Mouse (Mus musculus) kidney, adult 8-10 months (tissue): ENCODE measurements around the gene Aplnr.

Source experiments
- DNase-seq, 2 experiments: peaks; one replicate each; pipeline ENCODE4 v3.0.0; 2022

Aplnr gene

GRCm38 (mm10) chr2:85137601-85138140 is 1.6 kb downstream of the Aplnr start:
- no peak for DNase-seq

GRCm38 (mm10) chr2:85138143-85138542 is 2.1 kb downstream of the Aplnr start:
- no peak for DNase-seq

DNA sequence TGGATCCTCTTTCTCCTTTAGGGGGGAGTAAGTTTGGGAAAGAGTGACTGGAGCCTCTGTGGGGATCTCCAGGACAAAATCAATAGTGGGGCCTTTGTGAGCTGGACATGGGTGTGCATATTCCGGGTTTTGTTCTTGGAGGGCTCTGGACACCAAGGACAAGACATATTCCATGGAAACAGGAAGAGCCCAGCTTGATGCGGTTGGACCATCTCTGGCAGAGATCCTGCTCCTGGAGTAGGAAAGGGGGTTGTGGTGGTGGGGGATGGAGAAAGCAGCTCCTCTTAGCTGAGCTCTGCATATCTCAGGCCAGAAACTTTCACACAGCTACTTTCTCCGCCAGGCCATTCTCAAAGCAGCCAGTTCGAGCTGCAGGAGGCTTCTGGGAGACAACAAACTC is 3.4 kb downstream of the Aplnr start:
- DNase-seq: no peak

GRCm38 (mm10) chr2:85139846-85140245 is 3.8 kb downstream of the Aplnr start:
- no peak for DNase-seq

DNA sequence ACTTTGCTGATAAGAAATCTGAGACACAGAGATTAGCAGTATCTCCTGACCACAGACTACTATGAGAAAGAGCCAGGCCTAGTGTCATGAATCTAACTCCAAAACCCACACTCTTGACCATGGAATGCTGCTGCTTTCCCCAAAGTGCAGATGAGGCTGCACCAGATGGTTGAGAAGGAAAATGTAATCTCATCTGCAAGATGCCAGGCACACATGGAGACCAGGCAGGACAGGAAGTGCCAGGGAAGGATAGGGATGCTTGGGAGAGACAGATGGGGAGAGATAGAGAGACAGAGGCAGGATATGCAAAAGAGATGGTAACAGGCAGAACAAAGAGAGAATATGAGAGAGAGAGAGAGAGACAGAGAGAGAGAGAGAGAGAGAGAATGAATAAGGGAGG is 4.8 kb downstream of the Aplnr start:
- no peak for DNase-seq

- no peak for DNase-seq
These were observed 8.9 kb downstream of the Aplnr start for GRCm38 (mm10) chr2:85144908-85145307.

DNA sequence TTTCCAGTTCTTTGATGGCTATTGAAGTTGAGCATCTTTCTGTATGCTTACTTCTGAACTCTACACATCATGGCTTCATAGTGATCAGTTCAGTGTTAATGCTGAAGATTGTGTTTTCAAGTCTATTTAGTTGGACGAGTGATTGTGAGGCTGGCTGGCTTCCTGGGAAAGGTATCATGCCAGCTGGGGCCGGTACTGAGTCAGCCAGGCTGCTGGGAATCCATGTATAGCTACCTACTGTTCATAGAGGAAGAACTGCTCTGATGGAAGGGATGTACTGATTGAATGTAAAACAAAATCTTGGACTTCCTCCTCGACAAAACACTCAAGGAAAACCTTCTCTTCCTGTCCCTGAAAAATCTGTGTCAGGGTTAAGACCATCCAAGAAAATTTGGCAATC is 9.3 kb downstream of the Aplnr start:
- DNase-seq: no peak

GRCm38 (mm10) chr2:85147481-85147880 is 11.5 kb downstream of the Aplnr start:
- no peak for DNase-seq

GRCm38 (mm10) chr2:85150373-85150772 is 14.3 kb downstream of the Aplnr start:
- DNase-seq: no peak

GRCm38 (mm10) chr2:85151233-85151632 is 15.2 kb downstream of the Aplnr start:
- DNase-seq: no peak

GRCm38 (mm10) chr2:85155334-85155733 is 19.3 kb downstream of the Aplnr start:
- peak in 1 of 2 experiments; percentile 32 for DNase-seq

DNA sequence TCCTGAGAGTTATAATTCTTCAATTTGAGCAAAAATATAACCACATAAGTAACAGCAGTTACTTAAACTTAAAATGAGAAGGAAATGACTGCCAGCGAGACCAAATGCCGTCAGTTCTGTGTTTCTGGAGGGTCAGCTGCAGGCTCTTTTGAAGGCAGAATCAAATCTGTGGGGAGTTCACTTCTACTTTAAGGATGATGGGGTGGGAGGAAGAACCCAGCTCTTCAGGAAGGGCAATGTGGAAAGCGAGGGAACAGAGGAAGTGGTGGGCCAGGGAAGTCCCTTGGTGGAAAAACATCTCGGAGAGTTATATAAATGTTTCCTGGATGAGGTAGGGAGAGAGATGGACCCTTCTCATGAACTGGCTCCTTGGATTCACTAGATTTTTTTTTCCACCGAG is 20.1 kb downstream of the Aplnr start:
- no peak for DNase-seq

GRCm38 (mm10) chr2:85157382-85157781 is 21.4 kb downstream of the Aplnr start:
- DNase-seq: no peak

DNA sequence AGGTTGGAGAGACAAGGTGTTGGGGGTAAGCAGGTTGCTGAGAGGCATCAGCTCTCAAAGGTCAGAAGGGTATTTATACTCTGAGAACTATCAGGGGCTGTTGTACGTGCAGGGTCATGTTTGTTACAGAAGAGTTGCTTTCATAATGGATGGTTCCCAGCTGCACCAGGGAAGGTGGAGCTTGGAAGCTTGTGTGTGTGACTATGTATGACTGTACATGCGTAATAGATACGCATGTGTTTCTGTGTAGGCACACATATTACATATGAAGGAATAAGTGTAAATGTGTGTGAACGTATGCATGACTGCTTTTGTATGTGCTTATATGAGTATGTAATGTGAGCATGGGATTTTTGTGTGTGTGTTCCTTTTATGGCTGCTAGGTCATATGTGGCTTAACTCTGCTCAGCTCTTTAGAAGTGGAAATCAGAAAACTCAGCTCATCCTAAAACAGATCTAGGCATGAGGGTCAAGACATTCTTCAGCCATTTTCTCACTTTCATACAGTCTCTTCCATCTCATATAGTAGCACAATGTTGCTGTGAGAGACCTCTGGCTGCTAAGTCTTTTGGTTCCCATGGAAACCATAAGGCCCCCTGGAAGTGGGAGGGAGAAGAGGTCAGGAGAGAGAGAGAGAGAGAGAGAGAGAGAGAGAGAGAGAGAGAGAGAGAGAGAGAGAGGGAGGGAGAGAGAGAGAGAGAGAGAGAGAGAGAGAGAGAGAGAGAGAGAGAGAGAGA is 25.0 kb downstream of the Aplnr start:
- no peak for DNase-seq

DNA sequence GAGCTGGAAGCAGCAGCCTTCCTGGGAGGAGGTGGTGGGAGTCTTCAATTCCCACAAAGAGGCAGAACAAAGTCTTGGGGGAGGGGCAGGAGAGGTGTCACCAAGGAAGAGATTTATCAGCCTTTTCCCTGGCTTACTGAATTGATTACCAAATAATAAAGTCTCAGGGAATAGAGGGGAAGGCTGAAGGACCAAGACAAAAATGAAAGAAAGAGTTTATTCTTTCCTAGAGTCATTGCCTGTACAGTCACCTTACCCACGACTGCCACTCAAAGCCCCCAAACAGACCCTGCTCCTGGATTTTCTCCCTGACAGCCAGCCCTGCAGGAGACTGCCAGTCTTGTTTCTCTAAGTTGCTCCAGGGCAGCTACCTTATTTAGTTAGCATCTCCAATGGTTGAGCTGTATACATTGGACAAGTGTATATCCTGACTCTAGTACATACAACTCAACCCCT is 25.6 kb downstream of the Aplnr start:
- DNase-seq: no peak

- DNase-seq: peak; percentile 23 to 50
These were observed 27.5 kb downstream of the Aplnr start for GRCm38 (mm10) chr2:85163311-85164047.

GRCm38 (mm10) chr2:85167624-85168023 is 31.6 kb downstream of the Aplnr start:
- no peak for DNase-seq

- DNase-seq: no peak
These were observed 32.3 kb downstream of the Aplnr start for GRCm38 (mm10) chr2:85168327-85168726.

GRCm38 (mm10) chr2:85172071-85172762 is 36.2 kb downstream of the Aplnr start:
- DNase-seq: peak in 1 of 2 experiments; percentile 14

DNA sequence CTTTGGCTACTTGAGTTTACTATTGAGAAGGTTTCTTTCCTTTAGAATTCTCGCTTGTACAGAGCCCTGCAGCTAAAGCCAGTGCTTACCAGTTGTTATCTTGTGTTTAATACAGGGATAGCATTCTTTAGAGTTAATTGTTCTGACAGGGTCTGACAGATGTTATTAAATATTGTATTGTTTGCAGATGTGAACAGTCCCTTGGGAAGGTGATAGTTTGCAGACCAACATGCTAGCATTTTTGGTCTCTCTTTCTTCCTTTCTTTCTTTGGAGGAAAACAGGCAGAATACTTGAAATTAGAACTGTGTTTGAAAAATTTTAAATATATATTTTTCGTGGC is 36.7 kb downstream of the Aplnr start:
- no peak for DNase-seq

DNA sequence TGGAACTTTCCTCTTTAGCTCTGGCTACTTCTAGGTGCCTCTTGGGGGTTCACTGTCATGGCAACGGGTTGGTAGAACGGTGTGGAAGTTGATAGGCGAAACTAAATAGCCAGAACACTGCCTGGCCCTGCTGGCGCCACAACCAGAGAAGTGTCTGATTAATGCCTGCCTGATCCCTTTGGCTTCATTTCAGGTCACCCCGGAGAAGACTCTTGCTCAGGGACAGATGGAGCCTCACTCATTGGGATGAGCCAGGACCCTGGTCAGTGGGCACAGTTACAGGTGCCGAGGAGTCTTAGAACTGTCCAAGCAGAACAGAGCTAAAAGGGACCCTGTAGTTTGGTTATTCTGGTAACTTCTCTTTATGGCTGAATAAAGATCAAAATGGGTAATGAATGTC is 37.5 kb downstream of the Aplnr start:
- DNase-seq: no peak

- DNase-seq: no peak
These were observed 42.2 kb downstream of the Aplnr start for GRCm38 (mm10) chr2:85178139-85178800.

DNA sequence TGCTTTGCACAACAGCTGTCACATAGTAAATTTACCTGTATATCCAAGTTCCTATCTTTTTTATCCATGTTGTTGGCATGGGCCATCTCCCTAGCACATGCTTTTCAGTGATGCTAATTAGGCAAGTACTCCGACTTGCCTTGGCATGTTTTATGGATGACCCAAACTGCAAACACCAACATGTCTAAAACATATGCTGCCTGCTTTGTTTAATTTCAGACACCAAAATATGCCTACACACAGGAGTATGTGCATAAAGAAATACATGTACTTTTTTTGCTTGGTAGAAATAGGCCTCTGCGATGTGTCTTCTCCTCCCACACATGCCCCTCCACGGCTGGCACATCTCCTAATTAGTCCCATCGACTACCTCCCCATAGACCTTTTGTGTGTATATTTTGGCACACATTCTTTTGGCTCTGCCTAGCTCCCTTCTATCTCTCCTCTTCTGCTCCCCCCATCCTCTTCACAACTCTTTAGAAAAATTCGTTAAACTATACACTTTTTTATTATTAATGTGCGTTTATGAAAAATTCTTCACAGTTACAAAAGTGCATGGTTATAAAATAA is 51.6 kb downstream of the Aplnr start:
- no peak for DNase-seq
